Mouse (Mus musculus) left cerebral cortex, adult 18-20 months (tissue): ENCODE data around the gene Dscam. TPM values are rescaled to one million over a fixed set of nuclear protein-coding genes. Genes with fewer than 3 reads are reported as not detected.
"Not testable (repeated sequence)": the region's sequence is repeated elsewhere in the genome, so short reads cannot be mapped to it uniquely, and the experiment has no call there.

Experiments
- DNase-seq, 2 experiments: peaks; one replicate each; pipeline ENCODE4 v3.0.0; 2021 to 2022; ENCODE audit warnings: low spot score in 2 of 2, mixed read lengths in 1 of 2
- total RNA-seq, 2 experiments: library from RNA; stranded (reverse); gene quantifications; 2 replicates each; pipeline ENCODE4 v1.2.3; 2021

The Dscam gene
- total RNA-seq, 2 experiments from 2014 or later = 35.7 to 37.9 TPM

DNA sequence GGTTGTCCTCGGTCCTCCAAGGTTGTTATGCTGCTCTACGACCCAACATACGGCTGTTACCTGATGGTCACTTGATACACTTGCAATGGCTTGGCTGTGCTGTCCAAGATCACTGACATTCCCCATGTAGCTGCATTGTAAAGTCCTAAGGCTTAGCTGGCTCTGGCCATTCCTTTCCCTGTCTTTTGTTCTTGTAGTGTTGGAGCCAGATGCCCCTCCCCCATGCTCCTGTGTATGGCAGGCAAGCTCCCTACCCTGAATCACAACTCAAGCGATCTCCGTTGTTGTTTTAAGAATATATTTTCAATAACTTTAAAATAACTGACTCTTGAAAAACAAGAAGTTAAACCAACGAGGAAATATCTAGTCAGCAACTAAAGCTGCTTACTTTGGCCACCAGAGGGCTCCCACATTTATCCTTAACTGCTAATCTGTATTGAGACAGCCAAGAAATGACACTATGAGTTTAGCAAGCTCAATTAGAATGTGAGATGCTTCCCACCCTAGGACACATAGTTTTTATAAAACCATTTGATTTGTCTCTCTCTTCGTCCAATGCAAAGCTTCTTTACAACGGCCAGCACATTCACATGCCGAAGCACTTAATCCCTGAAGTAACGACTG is 273.9 kb downstream of the Dscam start:
- peak in 1 of 2 experiments; percentile 37 for DNase-seq

- DNase-seq = no peak
Observed at GRCm38 (mm10) chr16:96888036-96888435, 282.5 kb downstream of the Dscam start.

GRCm38 (mm10) chr16:96885817-96886216 is 284.7 kb downstream of the Dscam start:
- no peak for DNase-seq

DNA sequence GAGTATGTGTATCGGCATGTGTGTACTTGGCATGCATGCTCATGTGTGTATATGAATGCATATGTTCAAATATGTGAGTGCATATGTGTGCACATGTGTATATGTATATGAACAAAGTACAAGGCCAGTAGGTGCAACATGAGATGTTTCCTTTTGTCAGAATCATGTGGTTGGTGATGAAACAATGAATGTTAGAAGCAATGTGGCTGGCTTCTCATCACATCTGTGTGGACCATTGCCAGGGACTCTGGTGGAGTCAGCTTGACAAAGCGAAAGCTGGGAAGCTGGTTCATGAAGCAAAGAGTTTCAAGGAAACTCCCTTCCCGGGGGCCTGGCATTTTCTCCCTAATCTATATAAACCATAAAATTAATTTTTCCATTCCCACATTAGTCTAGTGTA is 286.0 kb downstream of the Dscam start:
- DNase-seq = not testable (repeated sequence)

DNA sequence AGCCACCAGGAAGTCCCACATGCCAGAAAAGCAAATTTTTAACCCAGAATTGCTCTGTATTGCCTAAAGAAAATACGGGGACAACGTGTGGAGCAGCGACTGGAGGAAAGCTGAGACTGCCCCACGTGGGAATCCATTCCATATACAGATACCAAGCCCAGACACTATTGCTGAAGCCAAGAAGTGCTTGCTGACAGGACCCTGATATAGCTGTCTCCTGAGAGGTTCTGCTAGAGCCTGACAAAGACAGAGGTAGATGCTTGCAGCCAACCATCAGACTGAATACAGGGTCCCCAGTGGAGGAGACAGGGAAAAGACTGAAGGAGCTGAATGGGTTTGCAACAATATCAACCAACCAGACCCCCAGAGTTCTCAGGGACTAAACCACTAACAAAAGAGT is 293.3 kb downstream of the Dscam start:
- DNase-seq = no peak

DNA sequence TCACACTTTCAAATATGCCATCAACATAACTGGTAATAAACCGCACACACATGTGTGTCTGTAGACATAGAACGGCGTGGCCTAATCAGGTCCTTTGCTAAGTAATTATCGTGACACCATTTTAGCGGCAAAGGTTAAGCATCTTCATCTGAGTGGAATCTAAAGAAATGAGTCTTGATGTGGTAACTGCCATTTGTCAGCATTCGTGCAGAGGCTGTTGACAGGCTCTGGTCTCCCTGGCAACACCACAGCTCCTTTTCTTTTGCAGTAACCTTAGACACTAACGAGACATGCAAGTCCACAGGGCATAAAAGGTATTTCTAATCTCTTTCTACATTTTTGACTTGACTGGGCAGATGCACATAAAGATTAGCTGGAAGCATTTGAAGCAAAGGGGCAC is 297.8 kb downstream of the Dscam start:
- DNase-seq = no peak

DNA sequence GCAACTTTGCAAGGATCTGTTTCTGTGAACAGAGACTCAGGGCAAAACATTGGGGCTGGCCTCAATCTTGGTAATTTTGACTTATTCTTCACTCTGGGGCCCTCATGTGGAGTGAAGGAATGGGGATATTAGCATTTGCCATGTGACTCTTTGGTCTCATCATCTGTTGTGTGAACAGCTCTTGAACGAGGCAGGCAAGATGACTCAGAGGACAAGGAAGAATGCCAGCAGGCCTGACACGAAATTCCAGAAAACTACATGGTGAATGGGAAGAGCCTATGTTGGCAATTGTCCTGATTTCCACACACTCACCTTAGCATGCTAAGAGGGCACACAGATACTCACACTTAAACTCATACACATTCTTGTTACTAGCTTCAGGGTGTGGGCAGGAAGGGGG is 313.0 kb downstream of the Dscam start:
- peak; percentile 38 to 50 for DNase-seq

- DNase-seq = no peak
Observed at GRCm38 (mm10) chr16:96855060-96855459, 315.5 kb downstream of the Dscam start.

DNA sequence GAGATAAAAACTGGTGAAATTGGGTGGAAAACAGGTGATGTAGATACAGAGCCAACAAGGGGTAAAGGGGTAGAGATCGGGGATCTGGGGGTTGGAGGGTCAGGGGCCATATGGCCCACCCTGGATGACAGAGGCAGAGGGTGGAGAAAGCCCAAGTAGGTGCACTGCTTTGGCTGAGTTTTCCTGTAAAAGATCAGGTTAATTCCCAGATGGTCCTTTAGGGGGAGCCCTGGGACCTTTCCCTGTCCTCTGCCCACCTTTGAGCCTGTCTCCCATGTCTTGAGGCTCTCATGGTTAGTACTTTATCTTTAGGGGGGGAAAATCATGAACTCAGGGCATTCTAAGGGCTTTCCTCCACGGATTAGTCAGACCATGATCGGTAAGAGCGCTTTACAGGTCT is 318.2 kb downstream of the Dscam start:
- peak; percentile 43 to 64 for DNase-seq

DNA sequence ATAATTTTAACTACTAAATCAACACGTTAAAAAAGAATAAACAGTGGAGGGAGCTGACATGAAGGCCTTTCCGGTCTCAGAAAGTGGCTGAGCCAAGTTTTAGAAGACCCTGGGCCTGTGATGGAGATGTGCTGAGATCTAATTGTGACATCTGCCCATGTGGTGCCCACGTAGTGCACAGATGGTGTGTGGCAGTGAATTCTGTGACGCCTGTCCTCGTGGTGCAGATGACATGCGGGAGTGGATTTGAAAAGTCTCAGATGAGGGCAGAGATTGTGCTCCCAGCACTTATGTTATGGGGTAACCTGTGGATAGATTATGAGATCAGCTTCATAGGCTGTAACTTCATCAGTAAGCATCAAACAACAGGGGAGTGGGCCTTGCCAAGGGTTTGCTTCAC is 321.6 kb downstream of the Dscam start:
- no peak for DNase-seq

DNA sequence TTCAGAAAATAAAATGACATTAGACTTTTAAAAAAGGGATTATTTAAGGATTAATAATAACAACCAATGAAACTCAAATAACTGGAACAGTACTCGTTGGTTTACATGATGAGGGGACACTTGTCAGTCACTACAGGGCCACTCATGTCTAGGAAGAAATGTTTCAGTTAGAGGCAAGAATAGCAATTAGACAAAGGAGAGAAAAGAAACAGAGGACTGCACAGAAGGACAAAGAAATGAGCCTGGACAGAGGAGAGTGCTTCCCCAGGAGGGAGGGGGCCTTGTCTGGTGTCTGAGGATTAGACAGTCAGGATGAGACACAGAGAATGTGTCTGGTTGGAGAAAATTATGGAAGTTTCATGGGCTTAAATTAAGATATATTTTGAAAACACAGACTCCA is 324.0 kb downstream of the Dscam start:
- no peak for DNase-seq

GRCm38 (mm10) chr16:96846113-96846512 is 324.4 kb downstream of the Dscam start:
- DNase-seq = no peak

DNA sequence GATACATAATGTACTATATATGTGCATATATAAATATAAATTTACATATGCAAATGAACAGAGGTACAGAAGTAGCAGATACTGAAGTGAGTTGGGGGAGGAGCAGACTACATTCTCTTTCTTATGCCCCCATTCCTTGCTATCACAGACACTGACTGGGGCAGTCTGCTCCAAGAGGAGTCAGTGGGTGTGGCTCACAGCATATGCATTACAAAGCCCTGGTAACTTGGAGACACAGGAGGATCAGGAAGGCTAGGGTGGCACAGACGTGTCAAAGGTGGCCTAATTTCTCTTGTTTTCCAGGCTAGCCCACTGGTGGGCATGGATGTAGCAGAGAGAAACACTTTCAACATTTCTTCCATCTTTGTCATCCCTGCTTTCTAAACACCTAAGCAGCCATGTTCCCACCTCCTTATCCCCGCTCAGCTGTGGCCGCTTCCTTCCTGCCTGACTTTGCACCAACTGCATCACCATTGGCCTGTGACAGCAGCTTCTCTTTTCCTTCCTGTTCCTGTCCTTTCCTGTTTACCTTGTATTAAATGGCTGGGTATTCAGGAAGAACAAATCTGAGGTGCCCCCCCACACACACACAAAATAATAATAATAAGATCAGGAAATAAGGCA is 325.0 kb downstream of the Dscam start:
- no peak for DNase-seq

GRCm38 (mm10) chr16:96843691-96844400 is 326.7 kb downstream of the Dscam start:
- peak in 1 of 2 experiments; percentile 44 for DNase-seq

DNA sequence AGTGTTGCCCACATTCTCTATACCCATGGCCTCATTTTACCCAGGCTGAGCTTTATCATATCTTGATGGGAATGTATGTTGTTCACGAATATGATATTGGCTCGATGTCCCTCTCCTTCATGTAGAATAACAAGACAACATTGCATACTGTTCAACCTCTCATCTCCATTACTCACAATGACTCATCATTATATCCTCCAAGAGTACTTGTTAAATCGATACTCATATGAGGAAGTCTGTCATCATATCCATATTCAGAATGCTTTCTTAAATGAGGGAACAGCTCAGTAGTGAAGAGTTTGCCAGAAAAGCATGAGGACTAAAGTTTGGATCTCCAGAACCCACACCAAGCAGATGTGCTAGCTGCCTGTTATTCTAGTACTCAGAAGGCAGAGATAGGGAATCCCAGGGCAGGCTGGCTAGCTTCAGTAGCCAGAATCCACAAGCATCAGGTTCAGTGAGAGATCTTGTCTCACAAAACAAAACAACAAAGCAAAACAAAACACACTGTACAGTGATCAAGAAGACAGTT is 327.7 kb downstream of the Dscam start:
- no peak for DNase-seq

- DNase-seq = peak; percentile 64 to 73
Observed at GRCm38 (mm10) chr16:96819649-96820048, 350.9 kb downstream of the Dscam start.

- DNase-seq = no peak
Observed at GRCm38 (mm10) chr16:96806298-96806697, 364.3 kb downstream of the Dscam start.

DNA sequence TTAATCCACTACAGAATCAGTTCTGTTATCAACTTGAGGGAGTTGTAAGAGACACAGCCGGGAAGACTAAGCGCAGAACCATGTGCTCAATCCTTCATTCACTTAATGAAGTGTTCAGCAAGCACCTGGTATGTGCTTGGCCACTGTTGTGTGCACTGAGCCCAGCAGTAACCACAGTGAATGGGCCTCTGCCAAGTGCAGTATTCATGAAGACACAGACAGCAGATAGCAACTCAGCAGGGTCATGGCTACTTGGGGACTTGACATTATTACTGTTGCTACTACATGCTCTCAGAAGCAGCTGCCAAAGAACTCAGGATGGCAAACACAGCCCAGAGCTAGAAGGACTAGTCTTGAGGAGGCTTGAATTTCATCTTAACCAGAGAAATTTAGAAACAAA is 367.9 kb downstream of the Dscam start:
- DNase-seq = no peak

GRCm38 (mm10) chr16:96801650-96802237 is 368.8 kb downstream of the Dscam start:
- no peak for DNase-seq

GRCm38 (mm10) chr16:96795431-96795830 is 375.1 kb downstream of the Dscam start:
- peak; percentile 31 to 37 for DNase-seq

DNA sequence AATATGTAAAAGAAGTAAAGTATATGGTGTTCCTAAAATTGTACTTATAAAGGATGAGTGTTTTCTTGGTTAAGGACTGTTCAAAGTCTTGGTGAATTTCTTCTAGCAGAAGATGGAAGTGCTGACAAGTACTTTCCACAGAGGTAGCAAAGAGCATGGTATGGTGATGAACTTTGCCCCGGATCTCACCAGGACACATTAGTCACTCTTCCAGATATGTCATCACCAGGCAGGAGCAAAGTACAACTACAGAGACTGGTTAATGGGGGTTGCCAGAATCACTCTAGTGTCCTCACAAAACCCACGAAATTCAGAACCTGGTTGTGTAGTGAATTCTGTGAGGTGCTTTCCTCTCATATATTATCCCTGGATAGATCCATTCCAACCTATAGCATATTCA is 379.2 kb downstream of the Dscam start:
- no peak for DNase-seq

GRCm38 (mm10) chr16:96788286-96788685 is 382.3 kb downstream of the Dscam start:
- DNase-seq = no peak
